Mouse (Mus musculus) liver, adult 2 months (tissue): ENCODE data around the gene Ccl1. TPM values are rescaled to one million over a fixed set of nuclear protein-coding genes. Genes with fewer than 3 reads are reported as not detected.

Experiments used
- DNase-seq: peaks from one replicate; pipeline ENCODE4 v3.0.0-alpha.2; 2011; ENCODE audit warnings: low read depth, low spot score; ENCODE audit errors: extremely low read depth
- H3K27ac ChIP-seq: fragments of 200-500 bp; replicated peaks from 2 replicates; pipeline ENCODE4 v1.5.1; 2012; ENCODE audit warnings: low read depth, mild to moderate bottlenecking, control low read depth, inconsistent platforms, low read length; ENCODE audit not compliant: insufficient read depth
- H3K27me3 ChIP-seq: fragments of 200-500 bp; 2 replicates; pipeline ENCODE4 v1.6.1; 2012; ENCODE audit warnings: mild to moderate bottlenecking, moderate library complexity, low read length, inconsistent platforms; ENCODE audit not compliant: control insufficient read depth, insufficient read depth
- H3K36me3 ChIP-seq: fragments of 200-500 bp; 2 replicates; pipeline ENCODE4 v1.6.1; 2012; ENCODE audit warnings: low read length, inconsistent platforms; ENCODE audit not compliant: control insufficient read depth, insufficient read depth
- H3K4me1 ChIP-seq: fragments of 200-500 bp; 2 replicates; pipeline ENCODE4 v1.6.1; 2011; ENCODE audit warnings: low read length; ENCODE audit not compliant: control insufficient read depth, insufficient read depth
- H3K4me3 ChIP-seq: fragments of 200-500 bp; 2 replicates; pipeline ENCODE4 v1.5.1; 2011; ENCODE audit warnings: low read depth, mild to moderate bottlenecking, control low read depth, low read length, moderate library complexity; ENCODE audit not compliant: insufficient read depth
- H3K79me2 ChIP-seq: fragments of 200-500 bp; 2 replicates; pipeline ENCODE4 v1.6.1; 2012; ENCODE audit warnings: inconsistent platforms, mild to moderate bottlenecking, low read length, moderate library complexity; ENCODE audit not compliant: control insufficient read depth, insufficient read depth
- H3K9ac ChIP-seq: fragments of 200-500 bp; 2 replicates; pipeline ENCODE4 v1.6.1; 2012; ENCODE audit warnings: low read depth, mild to moderate bottlenecking, control low read depth, inconsistent platforms, low read length
- CTCF ChIP-seq: fragments of 200-500 bp; IDR thresholded peaks from 2 replicates; pipeline ENCODE4 v1.5.1; 2011; ENCODE audit warnings: low read depth, low read length, control low read depth
- POLR2A ChIP-seq: fragments of 200-500 bp; IDR thresholded peaks from 2 replicates; pipeline ENCODE4 v1.6.1; 2011; ENCODE audit warnings: low read length, control low read depth; ENCODE audit not compliant: insufficient read depth; ENCODE audit errors: extremely low read depth
- WGBS: fragments of 180-500 bp; shearing (Covaris S2); methylation state at CpG from one replicate; pipeline ENCODE4 v1.1.7; 2018; 5-methylcytosine and 5-hydroxymethylcytosine counted together
- polyA plus RNA-seq: library from polyadenylated mRNA; depleted of rRNA; stranded (reverse); fragments of >200 nt; gene quantifications from 2 replicates; pipeline ENCODE4 v1.2.3, GENCODE M21; 2012; rRNA removed
- total RNA-seq: library from RNA; depleted of rRNA; stranded (reverse); fragments of >200 nt; gene quantifications from 2 replicates; pipeline ENCODE4 v1.2.3, GENCODE M21; 2014; rRNA removed

Ccl1 gene
- total RNA-seq: 1.1 TPM in 1 of 2 replicates, not detected in the other
- not detected in 2 replicates for polyA plus RNA-seq

- no peak for TF ChIP-seq CTCF
- TF ChIP-seq POLR2A: no peak
- no peaks in the 10 kb centered on the region for H3K36me3 ChIP-seq
- H3K27me3 ChIP-seq: no peaks in the 10 kb centered on the region
- no peak within 1 kb of the TSS for H3K27ac ChIP-seq
- no peak within 1 kb of the TSS for H3K4me3 ChIP-seq
- H3K79me2 ChIP-seq: no peaks in the 10 kb centered on the region
- 59% methylated on average over 4 of the region's 4 CpGs for WGBS
- DNase-seq: no peak
- no peaks in the 10 kb centered on the region for H3K4me1 ChIP-seq
- no peak within 1 kb of the TSS for H3K9ac ChIP-seq
Measured at GRCm38 (mm10) chr11:82305590-82305989, at the start of gene Ccl1. Ccl1 (minus strand) TSS chr11:82305690.

GRCm38 (mm10) chr11:82351039-82351438, 45.5 kb upstream of the Ccl1 start:
- Histone ChIP-seq H3K79me2 (no peaks in the 10 kb centered on the region), H3K4me3 (no peak overlapping the region), H3K27ac (no peak overlapping the region), H3K27me3 (no peaks in the 10 kb centered on the region), H3K36me3 (no peaks in the 10 kb centered on the region), H3K9ac (no peak overlapping the region), H3K4me1 (no peaks in the 10 kb centered on the region)
- no peak for DNase-seq
- 76% methylated on average over 10 of the region's 10 CpGs for WGBS
- TF ChIP-seq CTCF (no peak), POLR2A (no peak)

- Histone ChIP-seq H3K9ac (no peak overlapping the region), H3K4me1 (no peaks in the 10 kb centered on the region; the same call in 1 of the 2 replicates), H3K27ac (0 out of 2 replicates have a peak overlapping the region, but pooled peaks have one; percentile 61), H3K36me3 (no peaks in the 10 kb centered on the region), H3K27me3 (no peaks in the 10 kb centered on the region), H3K79me2 (no peaks in the 10 kb centered on the region), H3K4me3 (no peak overlapping the region)
- DNase-seq: no peak
- TF ChIP-seq POLR2A (no peak), CTCF (no peak)
- whole genome bisulfite sequencing: 43% methylated on average over 2 of the region's 2 CpGs
Measured at GRCm38 (mm10) chr11:82340900-82341299, 35.4 kb upstream of the Ccl1 start.

- no peak for TF ChIP-seq POLR2A
- no peak for TF ChIP-seq CTCF
- H3K27me3 ChIP-seq: no peaks in the 10 kb centered on the region
- no peaks in the 10 kb centered on the region; the same call in 1 of the 2 replicates for H3K4me1 ChIP-seq
Measured at GRCm38 (mm10) chr11:82340416-82340815, 34.9 kb upstream of the Ccl1 start.

GRCm38 (mm10) chr11:82339921-82340401, 34.5 kb upstream of the Ccl1 start:
- Histone ChIP-seq H3K27me3 (no peaks in the 10 kb centered on the region), H3K79me2 (no peaks in the 10 kb centered on the region), H3K9ac (no peak overlapping the region), H3K4me3 (no peak overlapping the region), H3K27ac (peak overlapping the region; percentile 61), H3K4me1 (no peaks in the 10 kb centered on the region; the same call in 1 of the 2 replicates), H3K36me3 (no peaks in the 10 kb centered on the region)
- peak; percentile 20 for DNase-seq
- WGBS: 44% methylated on average over 7 of the region's 7 CpGs
- TF ChIP-seq CTCF (no peak), POLR2A (no peak)

More at GRCm38 (mm10) chr11:82340416-82340815, 34.9 kb upstream of the Ccl1 start:
- no peaks in the 10 kb centered on the region for H3K36me3 ChIP-seq
- peak overlapping the region; percentile 61 for H3K27ac ChIP-seq
- no peak for DNase-seq
- no peaks in the 10 kb centered on the region for H3K79me2 ChIP-seq
- WGBS: 65% methylated on average over 6 of the region's 6 CpGs
- H3K9ac ChIP-seq: no peak overlapping the region
- H3K4me3 ChIP-seq: no peak overlapping the region

- 53% methylated on average over 7 of the region's 7 CpGs for WGBS
- TF ChIP-seq POLR2A (no peak), CTCF (no peak)
- H3K4me1 ChIP-seq: no peaks in the 10 kb centered on the region
- no peaks in the 10 kb centered on the region for H3K36me3 ChIP-seq
- no peak overlapping the region for H3K4me3 ChIP-seq
- H3K79me2 ChIP-seq: no peaks in the 10 kb centered on the region
- DNase-seq: no peak
- H3K27ac ChIP-seq: no peak overlapping the region
- no peaks in the 10 kb centered on the region for H3K27me3 ChIP-seq
- H3K9ac ChIP-seq: no peak overlapping the region
Measured at GRCm38 (mm10) chr11:82313153-82313552, 7.7 kb upstream of the Ccl1 start.
